Comparison of ENCODE assay signal across 8 mouse cellular contexts in the genomic region with DNA sequence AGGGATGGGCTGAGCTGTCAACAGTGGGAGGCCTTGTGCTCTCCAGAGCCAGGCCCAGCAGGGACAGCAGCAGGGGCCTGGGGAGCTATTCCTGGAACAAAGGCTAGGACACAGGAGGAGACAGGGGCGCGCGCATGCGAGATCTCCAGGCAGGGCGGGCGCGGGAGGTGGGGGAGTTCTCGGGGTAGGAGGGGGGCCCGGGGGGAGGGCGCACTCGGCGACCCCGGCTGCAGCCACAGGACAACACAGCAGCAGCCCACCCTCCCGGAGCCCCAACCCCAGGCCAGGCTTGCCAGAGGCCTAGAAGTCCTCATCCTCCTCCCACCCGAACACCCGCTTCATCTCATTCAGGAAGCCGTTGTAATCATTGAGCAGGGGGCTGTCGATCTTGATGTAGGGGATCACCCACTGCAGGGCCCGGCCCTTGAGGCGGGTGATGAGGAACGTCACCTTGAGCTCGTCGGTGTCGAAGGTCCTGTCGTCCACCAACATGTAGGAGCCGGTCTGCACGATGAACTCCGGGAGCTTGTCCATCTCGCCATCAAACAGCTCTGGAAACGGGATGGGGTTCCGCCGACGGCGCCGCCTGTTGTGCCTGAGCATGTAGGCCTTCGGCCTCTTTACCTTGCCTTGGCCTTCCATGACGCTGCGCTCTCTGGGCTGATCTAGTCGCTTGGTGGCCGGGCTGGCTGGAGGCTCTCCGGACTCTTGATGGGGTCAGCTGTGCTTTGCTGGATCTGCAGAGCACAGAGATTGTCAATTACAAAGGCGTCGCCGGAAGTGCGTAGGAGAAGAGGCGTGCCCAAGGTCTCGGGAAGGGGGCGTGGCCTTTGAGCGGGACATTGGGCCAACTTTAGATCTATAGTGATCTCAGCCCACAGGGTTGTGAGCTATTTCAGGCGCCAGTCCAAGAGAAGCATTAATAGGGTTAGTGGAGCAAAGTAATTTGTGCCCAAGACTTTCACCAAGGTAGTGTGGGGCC. TPM values are rescaled to one million over a fixed set of nuclear protein-coding genes. Genes with fewer than 3 reads are reported as not detected.
DNase-seq lines count a peak whose midpoint lies in the region; ATAC-seq and TF ChIP-seq lines count a peak whose summit lies in the region.
"Not testable (repeated sequence)": the region's sequence is repeated elsewhere in the genome, so short reads cannot be mapped to it uniquely, and the experiment has no call there.

Gene Rtl8a, minus strand, starts transcription at position 703 of the 982 bp plus-strand sequence.

- 20% methylated on average over 10 of the region's 50 CpGs for WGBS in forebrain, postnatal 0 days
- 23% methylated on average over 10 of the region's 50 CpGs for WGBS in neural tube, embryonic 14.5 days

- not testable (repeated sequence) for H3K9ac ChIP-seq in forebrain, postnatal 0 days; neural tube, embryonic 14.5 days (replicated peaks; ENCODE audit: low read depth, low read length)

- peak within 1 kb of the TSS; percentile 41 for H3K4me2 ChIP-seq in forebrain, postnatal 0 days (ENCODE audit: low read depth)
- peak within 1 kb of the TSS; percentile 44 for H3K4me2 ChIP-seq in neural tube, embryonic 14.5 days (ENCODE audit: low read depth, low read length)

- DNase-seq in ES-CJ7 (ENCODE audit: low read depth, low spot score), result peak; percentile 50
- peak; percentile 81 to 83 for DNase-seq in cerebellum, adult 18-20 months
- DNase-seq in forebrain, postnatal 0 days, result peak; percentile 81
- DNase-seq in heart, postnatal 36 days, result peak; percentile 80 to 82
- peak; percentile 42 to 77 for DNase-seq in layer of hippocampus, adult 18-20 months (ENCODE audit: low spot score in 2 of 2)
- peak; percentile 86 to 88 for DNase-seq in lung, adult 18-20 months

- intact Hi-C loops in heart, postnatal 36 days (cut with DNase I), result not testable (repeated sequence)

- H3K9me3 ChIP-seq in forebrain, postnatal 0 days (ENCODE audit: low read length); neural tube, embryonic 14.5 days (ENCODE audit: control insufficient read depth, low read length): not testable (repeated sequence)

- peak; percentile 94 for ATAC-seq in forebrain, postnatal 0 days
- peak; percentile 96 for ATAC-seq in neural tube, embryonic 14.5 days (ENCODE audit: low read depth)

- H3K4me1 ChIP-seq in forebrain, postnatal 0 days (ENCODE audit: insufficient read depth); neural tube, embryonic 14.5 days (ENCODE audit: control insufficient read depth, insufficient read depth, low read length); testis, adult 2 months (ENCODE audit: control insufficient read depth, insufficient read depth, low read length): not testable (repeated sequence)

- H3K27me3 ChIP-seq in forebrain, postnatal 0 days (ENCODE audit: insufficient read depth, low read length); neural tube, embryonic 14.5 days (ENCODE audit: control insufficient read depth, insufficient read depth, low read length); testis, adult 2 months (ENCODE audit: control insufficient read depth, insufficient read depth, low read length): not testable (repeated sequence)

- not testable (repeated sequence) for TF ChIP-seq POLR2A in testis, adult 2 months (IDR thresholded peaks at IDR 0.05; ENCODE audit: control insufficient read depth, low read depth, low read length)

- not testable (repeated sequence) for H3K36me3 ChIP-seq in forebrain, postnatal 0 days (ENCODE audit: insufficient read depth); neural tube, embryonic 14.5 days (ENCODE audit: control insufficient read depth, insufficient read depth, low read length); testis, adult 2 months (ENCODE audit: control insufficient read depth, insufficient read depth, low read length)

- not testable (repeated sequence) for H3K27ac ChIP-seq in forebrain, postnatal 0 days (ENCODE audit: low read depth, low read length); testis, adult 2 months (ENCODE audit: control insufficient read depth, insufficient read depth, low read depth, low read length)
- H3K27ac ChIP-seq in neural tube, embryonic 14.5 days (ENCODE audit: low read depth, low read length), result peak within 1 kb of the TSS; percentile 48; the same call in 1 of the 2 replicates

- H3K4me3 ChIP-seq in forebrain, postnatal 0 days (ENCODE audit: low read depth, low read length), result peak within 1 kb of the TSS; percentile 30
- H3K4me3 ChIP-seq in neural tube, embryonic 14.5 days (ENCODE audit: low read depth, low read length), result peak within 1 kb of the TSS; percentile 21
- peak within 1 kb of the TSS; percentile 60 for H3K4me3 ChIP-seq in testis, adult 2 months (ENCODE audit: control insufficient read depth, low read depth, low read length)

- not testable (repeated sequence) for TF ChIP-seq CTCF in forebrain, postnatal 0 days (IDR thresholded peaks at IDR 0.05; ENCODE audit: low read depth); testis, adult 2 months (IDR thresholded peaks at IDR 0.05; ENCODE audit: control insufficient read depth, insufficient read depth, insufficient replicate concordance, low read depth, low read length)

RNA-seq across cellular contexts. Expression of gene Rtl8a, which starts in this region (rescaled TPM):
- 124 and 168 TPM in 2 replicates for total RNA-seq in forebrain, postnatal 0 days (2014; rRNA removed)
- polyA plus RNA-seq in forebrain, postnatal 0 days (2015; fragmentation: Nextera tagmentation; extraction: Ambion mirVana), result 238 and 241 TPM in 2 replicates
- 100 to 1,000 TPM; 138 to 140 TPM for total RNA-seq in heart, postnatal 36 days (2021)
- total RNA-seq in layer of hippocampus, adult 18-20 months (2021), result 100 to 1,000 TPM; 208 to 284 TPM
- polyA plus RNA-seq in neural tube, embryonic 14.5 days (2014; fragmentation: Nextera tagmentation; extraction: Ambion mirVana), result 237 and 276 TPM in 2 replicates
- 10.8 and 13.5 TPM in 2 replicates for polyA plus RNA-seq in testis, adult 2 months (2012; rRNA removed)

Comparison
In these comparisons a context has a peak if more than half of its experiments do, and no peak if none do; other contexts are left out.
1. RNA of gene Rtl8a (polyA plus RNA-seq): 237 to 276 TPM in neural tube, embryonic 14.5 days and 238 to 241 TPM in forebrain, postnatal 0 days; 10.8 to 13.5 TPM in testis, adult 2 months; every median in the first group is over 10 times any median in the second.
2. Peak in every context shown above with its lines, with median percentiles within 50 percentile points of each other: DNase-seq and H3K4me3 ChIP-seq.